Mouse (Mus musculus): ENCODE results near the gene Enpep. TPM values are rescaled to one million over a fixed set of nuclear protein-coding genes. Genes with fewer than 3 reads are reported as not detected.

The Enpep gene
- total RNA-seq (2012; rRNA removed) (not detected in 2 replicates), total RNA-seq (2014; rRNA removed) (not detected in 2 replicates), polyA plus RNA-seq (2012; ENCODE audit: insufficient read length, low read depth) (0.10 TPM in 1 of 2 replicates, not detected in the other)

GRCm38 (mm10) chr3:129332586-129332985, at the start of gene Enpep:
Gene Enpep, minus strand, starts transcription at chr3:129332720.
- no peak within 1 kb of the TSS for H3K4me3 ChIP-seq (replicated peaks in 1 of 3; ENCODE audit: low read depth in 2 of 3, low read length in 2 of 3, poor library complexity in 1 of 3)
- no peaks in the 10 kb centered on the region for H3K9me3 ChIP-seq (replicated peaks; ENCODE audit: low read length)
- no peaks in the 10 kb centered on the region for H3K27me3 ChIP-seq (replicated peaks)
- no peaks in the 10 kb centered on the region for H3K36me3 ChIP-seq (replicated peaks in 1 of 2; ENCODE audit: control insufficient read depth in 1 of 2, insufficient read depth in 1 of 2, low read length in 1 of 2)
- 0 out of 4 replicates have a peak, but pooled peaks cover 0 to 2% of the 10 kb centered on the region in 2 experiments for H3K4me1 ChIP-seq (ENCODE audit: control insufficient read depth in 1 of 2, insufficient read depth in 2 of 2)
- TF ChIP-seq MAFK (IDR thresholded peaks at IDR 0.05; ENCODE audit: insufficient replicate concordance, low read length) (no peak), PAX5 (IDR thresholded peaks at IDR 0.05; ENCODE audit: low read length) (no peak), ETS1 (conservative IDR thresholded peaks at IDR 0.05; ENCODE audit: low read depth, low read length) (no peak), ZNF384 (IDR thresholded peaks at IDR 0.05; ENCODE audit: low read depth, low read length) (no peak), JUND (conservative IDR thresholded peaks at IDR 0.05; ENCODE audit: low read depth, low read length) (no peak), MYC (IDR thresholded peaks at IDR 0.05; ENCODE audit: low read depth, low read length) (no peak), ELF1 (IDR thresholded peaks at IDR 0.05; ENCODE audit: low read depth, low read length) (no peak), RAD21 (IDR thresholded peaks at IDR 0.05; ENCODE audit: low read depth, low read length) (no peak), USF2 (conservative IDR thresholded peaks at IDR 0.05; ENCODE audit: low read depth, low read length) (no peak), ZKSCAN1 (IDR thresholded peaks at IDR 0.05; ENCODE audit: borderline replicate concordance, low read depth, low read length) (no peak), HCFC1 (IDR thresholded peaks at IDR 0.05; ENCODE audit: low read depth, low read length) (no peak)
- H3K4me2 ChIP-seq (ENCODE audit: insufficient read depth, low read depth, poor library complexity, severe bottlenecking): no peak within 1 kb of the TSS
- in situ Hi-C loops (cut with MboI; ENCODE audit: low pct_ligation_motif_present, low pct_unique_long_range_greater_than_20kb, low sequenced_read_pairs) (no loop called here), dilution Hi-C loops (cut with MboI; ENCODE audit: extremely low pct_ligation_motif_present, extremely low pct_unique_long_range_greater_than_20kb, low sequenced_read_pairs) (no loop called here)
- no peak for DNase-seq (ENCODE audit: extremely low read depth)
- no peak within 1 kb of the TSS for H3K9ac ChIP-seq (ENCODE audit: insufficient read depth, low read depth)
- no peaks in the 10 kb centered on the region for H3K79me2 ChIP-seq (replicated peaks; ENCODE audit: control insufficient read depth, extremely low read depth, insufficient read depth, poor library complexity, severe bottlenecking)
- H3K27ac ChIP-seq (ENCODE audit: insufficient read depth, low read depth): no peak within 1 kb of the TSS

GRCm38 (mm10) chr3:129379109-129379508, 46.6 kb upstream of the Enpep start:
- Histone ChIP-seq H3K9ac (ENCODE audit: insufficient read depth, low read depth) (no peak overlapping the region; the same call in 1 of the 2 replicates), H3K27ac (ENCODE audit: insufficient read depth, low read depth) (no peak overlapping the region), H3K36me3 (replicated peaks in 1 of 2; ENCODE audit: control insufficient read depth in 1 of 2, insufficient read depth in 1 of 2, low read length in 1 of 2) (no peaks in the 10 kb centered on the region), H3K4me2 (ENCODE audit: insufficient read depth, low read depth, poor library complexity, severe bottlenecking) (peak overlapping the region; percentile 70), H3K4me3 (replicated peaks in 1 of 3; ENCODE audit: low read depth in 2 of 3, low read length in 2 of 3, poor library complexity in 1 of 3) (peak overlapping the region; percentile 11 to 48 (median 37)), H3K4me1 (ENCODE audit: control insufficient read depth in 1 of 2, insufficient read depth in 2 of 2) (peaks cover 2 to 12% of the 10 kb centered on the region in 2 experiments; a peak in 2 of 4 replicates), H3K9me3 (replicated peaks; ENCODE audit: low read length) (no peaks in the 10 kb centered on the region), H3K79me2 (replicated peaks; ENCODE audit: control insufficient read depth, extremely low read depth, insufficient read depth, poor library complexity, severe bottlenecking) (no peaks in the 10 kb centered on the region), H3K27me3 (replicated peaks) (no peaks in the 10 kb centered on the region)
- peak; percentile 46 for DNase-seq (ENCODE audit: extremely low read depth)
- in situ Hi-C loops (cut with MboI; ENCODE audit: low pct_ligation_motif_present, low pct_unique_long_range_greater_than_20kb, low sequenced_read_pairs): no loop called here
- dilution Hi-C loops (cut with MboI; ENCODE audit: extremely low pct_ligation_motif_present, extremely low pct_unique_long_range_greater_than_20kb, low sequenced_read_pairs): no loop called here
- TF ChIP-seq POLR2AphosphoS2 (IDR thresholded peaks at IDR 0.05; ENCODE audit: low read depth, low read length) (no peak), NELFE (IDR thresholded peaks at IDR 0.05; ENCODE audit: low read depth, low read length) (no peak), ETS1 (conservative IDR thresholded peaks at IDR 0.05; ENCODE audit: low read depth, low read length) (0 out of 2 replicates have a peak, but pooled peaks have one; percentile 7), CHD1 (IDR thresholded peaks at IDR 0.05; ENCODE audit: low read depth, low read length) (no peak), CTCF (conservative IDR thresholded peaks at IDR 0.05 in 1 of 2, IDR thresholded peaks at IDR 0.05 in 1 of 2; ENCODE audit: low read depth in 2 of 2, low read length in 2 of 2) (no peak), MXI1 (IDR thresholded peaks at IDR 0.05; ENCODE audit: low read depth, low read length) (no peak), NRF1 (IDR thresholded peaks at IDR 0.05; ENCODE audit: low read depth, low read length) (no peak), BHLHE40 (IDR thresholded peaks at IDR 0.05; ENCODE audit: low read depth, low read length) (no peak), HCFC1 (IDR thresholded peaks at IDR 0.05; ENCODE audit: low read depth, low read length) (no peak), USF1 (IDR thresholded peaks at IDR 0.05; ENCODE audit: low read depth, low read length) (no peak), E2F4 (IDR thresholded peaks at IDR 0.05; ENCODE audit: insufficient replicate concordance, low read depth, low read length) (no peak), PAX5 (IDR thresholded peaks at IDR 0.05; ENCODE audit: low read length) (no peak), UBTF (IDR thresholded peaks at IDR 0.05; ENCODE audit: low read depth, low read length) (no peak), RAD21 (IDR thresholded peaks at IDR 0.05; ENCODE audit: low read depth, low read length) (no peak), KAT2A (IDR thresholded peaks at IDR 0.05; ENCODE audit: insufficient replicate concordance, low read length) (no peak), GABPA (IDR thresholded peaks at IDR 0.05; ENCODE audit: insufficient replicate concordance, low read depth, low read length) (no peak), ZMIZ1 (IDR thresholded peaks at IDR 0.05; ENCODE audit: low read depth, low read length) (no peak), POLR2A (IDR thresholded peaks at IDR 0.05; ENCODE audit: low read depth, low read length) (no peak), MYC (IDR thresholded peaks at IDR 0.05; ENCODE audit: low read depth, low read length) (no peak), SMC3 (IDR thresholded peaks at IDR 0.05; ENCODE audit: low read depth, low read length) (no peak), JUND (conservative IDR thresholded peaks at IDR 0.05; ENCODE audit: low read depth, low read length) (no peak), ZNF384 (IDR thresholded peaks at IDR 0.05; ENCODE audit: low read depth, low read length) (no peak), TBP (conservative IDR thresholded peaks at IDR 0.05; ENCODE audit: low read depth, low read length) (no peak), MAZ (IDR thresholded peaks at IDR 0.05; ENCODE audit: low read depth, low read length) (no peak), ELF1 (IDR thresholded peaks at IDR 0.05; ENCODE audit: low read depth, low read length) (no peak), TCF12 (IDR thresholded peaks at IDR 0.05; ENCODE audit: low read depth, low read length) (0 out of 2 replicates have a peak, but pooled peaks have one; percentile 27), MAFK (IDR thresholded peaks at IDR 0.05; ENCODE audit: insufficient replicate concordance, low read length) (peak; percentile 86), USF2 (conservative IDR thresholded peaks at IDR 0.05; ENCODE audit: low read depth, low read length) (no peak), EP300 (IDR thresholded peaks at IDR 0.05; ENCODE audit: low read length) (peak; percentile 29; the same call in 1 of the 2 replicates), MAX (IDR thresholded peaks at IDR 0.05; ENCODE audit: low read length) (peak; percentile 44)
